Mouse (Mus musculus) kidney, embryonic 14.5 days (tissue): Measurements from ENCODE around the gene Aco2. TPM values are rescaled to one million over a fixed set of nuclear protein-coding genes. Genes with fewer than 3 reads are reported as not detected.
A peak's percentile ranks its signal among the peaks of the same experiment; 100 is the strongest.

Experiments used
- ATAC-seq: fragments of 200-750 bp; cut with Nextera tagmentation; 2 replicates; pipeline ENCODE4 v1.8.0; 2017; ENCODE audit warnings: moderate number of reproducible peaks, mild to moderate bottlenecking, moderate TSS enrichment, moderate library complexity; ENCODE audit not compliant: low FRiP score, low TSS enrichment
- H3K27ac ChIP-seq: fragments of 300-500 bp; sonication (generic); 2 replicates; pipeline ENCODE4 v1.5.1; 2014; ENCODE audit warnings: low read depth, mild to moderate bottlenecking, low read length, moderate library complexity, mixed read lengths
- H3K27me3 ChIP-seq: fragments of 300-500 bp; sonication (generic); 2 replicates; pipeline ENCODE4 v1.6.1; 2014; ENCODE audit warnings: mild to moderate bottlenecking, low read length; ENCODE audit not compliant: control insufficient read depth, insufficient read depth
- H3K36me3 ChIP-seq: fragments of 300-500 bp; sonication (generic); 2 replicates; pipeline ENCODE4 v1.6.1; 2014; ENCODE audit warnings: low read length, mixed read lengths; ENCODE audit not compliant: control insufficient read depth, insufficient read depth
- H3K4me1 ChIP-seq: fragments of 300-500 bp; sonication (generic); 2 replicates; pipeline ENCODE4 v1.6.1; 2014; ENCODE audit warnings: low read length, mixed read lengths; ENCODE audit not compliant: control insufficient read depth, insufficient read depth
- H3K4me2 ChIP-seq: fragments of 300-500 bp; sonication (generic); replicated peaks from 2 replicates; pipeline ENCODE4 v1.6.1; 2014; ENCODE audit warnings: low read depth, mild to moderate bottlenecking, low read length
- H3K4me3 ChIP-seq: fragments of 300-500 bp; sonication (generic); 2 replicates; pipeline ENCODE4 v1.5.1; 2014; ENCODE audit warnings: mild to moderate bottlenecking, low read length
- H3K9ac ChIP-seq: fragments of 300-500 bp; sonication (generic); 2 replicates; pipeline ENCODE4 v1.6.1; 2014; ENCODE audit warnings: low read depth, mild to moderate bottlenecking, low read length, moderate library complexity
- H3K9me3 ChIP-seq: fragments of 300-500 bp; sonication (generic); 2 replicates; pipeline ENCODE4 v1.6.1; 2016; ENCODE audit warnings: low read length; ENCODE audit not compliant: control insufficient read depth
- WGBS: fragments of 180-500 bp; shearing (Covaris S2); extraction: QIAGEN DNeasy Blood & Tissue Kit; methylation state at CpG from one replicate; pipeline ENCODE4 v1.1.7; 2014; 5-methylcytosine and 5-hydroxymethylcytosine counted together
- polyA plus RNA-seq: library from polyadenylated mRNA; unstranded; fragments of >200 nt; fragmentation: Nextera tagmentation; extraction: Ambion mirVana; gene quantifications from 2 replicates; pipeline ENCODE4 v1.2.1, GENCODE M21; 2014

Aco2 gene
- polyA plus RNA-seq, 1 experiment from 2014 or later, result 191 TPM

GRCm38 (mm10) chr15:81943176-81943749 is 71.2 kb downstream of the Aco2 start:
- H3K27me3 ChIP-seq, result no peaks in the 10 kb centered on the region
- peaks cover 8% of the 10 kb centered on the region for H3K4me1 ChIP-seq
- H3K27ac ChIP-seq, result peak overlapping the region; percentile 62; the same call in 1 of the 2 replicates
- no peak overlapping the region for H3K4me3 ChIP-seq
- ATAC-seq, result peak; percentile 86
- no peaks in the 10 kb centered on the region for H3K36me3 ChIP-seq
- 9% methylated on average over 9 of the region's 9 CpGs for WGBS
- H3K9ac ChIP-seq, result no peak overlapping the region
- H3K4me2 ChIP-seq, result peak overlapping the region; percentile 26; the same call in 1 of the 2 replicates
- no peaks in the 10 kb centered on the region for H3K9me3 ChIP-seq

GRCm38 (mm10) chr15:81949076-81949475 is 77.0 kb downstream of the Aco2 start:
- H3K4me2 ChIP-seq, result no peak overlapping the region
- H3K9ac ChIP-seq, result no peak overlapping the region
- H3K36me3 ChIP-seq, result peaks cover 11% of the 10 kb centered on the region
- no peaks in the 10 kb centered on the region for H3K9me3 ChIP-seq
- 81% methylated on average over 10 of the region's 10 CpGs for WGBS
- no peaks in the 10 kb centered on the region for H3K4me1 ChIP-seq
- no peak overlapping the region for H3K27ac ChIP-seq
- H3K27me3 ChIP-seq, result no peaks in the 10 kb centered on the region
- ATAC-seq, result no peak
- H3K4me3 ChIP-seq, result no peak overlapping the region

GRCm38 (mm10) chr15:81949476-81950131 is 77.5 kb downstream of the Aco2 start:
- Histone ChIP-seq H3K27ac (no peak overlapping the region), H3K9ac (no peak overlapping the region), H3K4me2 (no peak overlapping the region), H3K4me3 (no peak overlapping the region), H3K36me3 (peaks cover 11% of the 10 kb centered on the region), H3K27me3 (no peaks in the 10 kb centered on the region), H3K4me1 (no peaks in the 10 kb centered on the region), H3K9me3 (no peaks in the 10 kb centered on the region)
- no peak for ATAC-seq
- 68% methylated on average over 11 of the region's 11 CpGs for WGBS

- peaks cover 19% of the 10 kb centered on the region for H3K36me3 ChIP-seq
- H3K4me2 ChIP-seq, result no peak overlapping the region
- H3K4me3 ChIP-seq, result no peak overlapping the region
- H3K9me3 ChIP-seq, result no peaks in the 10 kb centered on the region
- H3K27ac ChIP-seq, result no peak overlapping the region
- H3K9ac ChIP-seq, result no peak overlapping the region
- 65% methylated on average over 5 of the region's 5 CpGs for WGBS
- no peak for ATAC-seq
- no peaks in the 10 kb centered on the region for H3K4me1 ChIP-seq
- no peaks in the 10 kb centered on the region for H3K27me3 ChIP-seq
Observed at GRCm38 (mm10) chr15:81950716-81951115, 78.6 kb downstream of the Aco2 start.

GRCm38 (mm10) chr15:81951159-81951558 is 79.0 kb downstream of the Aco2 start:
- Histone ChIP-seq H3K4me3 (no peak overlapping the region), H3K27ac (no peak overlapping the region), H3K4me1 (no peaks in the 10 kb centered on the region), H3K36me3 (peaks cover 19% of the 10 kb centered on the region), H3K9me3 (no peaks in the 10 kb centered on the region), H3K4me2 (no peak overlapping the region), H3K9ac (no peak overlapping the region), H3K27me3 (no peaks in the 10 kb centered on the region)
- 88% methylated on average over 9 of the region's 9 CpGs for WGBS
- no peak for ATAC-seq

GRCm38 (mm10) chr15:81952310-81952709 is 80.2 kb downstream of the Aco2 start:
- Histone ChIP-seq H3K9ac (no peak overlapping the region), H3K36me3 (peaks cover 19% of the 10 kb centered on the region), H3K9me3 (no peaks in the 10 kb centered on the region), H3K4me3 (no peak overlapping the region), H3K4me1 (no peaks in the 10 kb centered on the region), H3K4me2 (no peak overlapping the region), H3K27me3 (no peaks in the 10 kb centered on the region), H3K27ac (no peak overlapping the region)
- WGBS, result 81% methylated on average over 4 of the region's 4 CpGs
- no peak for ATAC-seq

GRCm38 (mm10) chr15:81954151-81954583 is 82.1 kb downstream of the Aco2 start:
- H3K27ac ChIP-seq, result no peak overlapping the region
- WGBS, result 95% methylated on average over 9 of the region's 9 CpGs
- no peak for ATAC-seq

GRCm38 (mm10) chr15:81954716-81955115 is 82.6 kb downstream of the Aco2 start:
- H3K4me2 ChIP-seq, result no peak overlapping the region
- H3K27ac ChIP-seq, result no peak overlapping the region
- peaks cover 19% of the 10 kb centered on the region for H3K36me3 ChIP-seq
- no peak for ATAC-seq
- no peaks in the 10 kb centered on the region for H3K27me3 ChIP-seq
- no peak overlapping the region for H3K9ac ChIP-seq
- no peak overlapping the region for H3K4me3 ChIP-seq
- no peaks in the 10 kb centered on the region for H3K9me3 ChIP-seq
- 93% methylated on average over 6 of the region's 6 CpGs for WGBS
- H3K4me1 ChIP-seq, result 0 out of 2 replicates have a peak, but pooled peaks cover 1% of the 10 kb centered on the region

More at GRCm38 (mm10) chr15:81954151-81954583, 82.1 kb downstream of the Aco2 start:
- no peak overlapping the region for H3K4me3 ChIP-seq
- H3K4me2 ChIP-seq, result no peak overlapping the region
- peaks cover 19% of the 10 kb centered on the region for H3K36me3 ChIP-seq
- no peaks in the 10 kb centered on the region for H3K9me3 ChIP-seq
- no peaks in the 10 kb centered on the region for H3K4me1 ChIP-seq
- no peak overlapping the region for H3K9ac ChIP-seq
- H3K27me3 ChIP-seq, result no peaks in the 10 kb centered on the region

GRCm38 (mm10) chr15:81955414-81955813 is 83.3 kb downstream of the Aco2 start:
- 92% methylated on average over 15 of the region's 15 CpGs for WGBS
- no peak overlapping the region for H3K9ac ChIP-seq

More at GRCm38 (mm10) chr15:81955414-81955813, 83.3 kb downstream of the Aco2 start:
- no peaks in the 10 kb centered on the region for H3K9me3 ChIP-seq
- 0 out of 2 replicates have a peak, but pooled peaks cover 4% of the 10 kb centered on the region for H3K4me1 ChIP-seq
- H3K4me2 ChIP-seq, result no peak overlapping the region
- no peak overlapping the region for H3K4me3 ChIP-seq
- no peak for ATAC-seq
- peaks cover 19% of the 10 kb centered on the region for H3K36me3 ChIP-seq
- H3K27ac ChIP-seq, result no peak overlapping the region
- H3K27me3 ChIP-seq, result no peaks in the 10 kb centered on the region
